Mouse (Mus musculus): ENCODE data around the gene Cdk20. TPM values are rescaled to one million over a fixed set of nuclear protein-coding genes. Genes with fewer than 3 reads are reported as not detected.
"Not testable (repeated sequence)": the region's sequence is repeated elsewhere in the genome, so short reads cannot be mapped to it uniquely, and the experiment has no call there.

Cdk20 gene
- polyA plus RNA-seq, 1 experiment = 9.6 TPM

- H3K36me3 ChIP-seq (replicated peaks; ENCODE audit: low read length) = no peaks in the 10 kb centered on the region
- H3K27me3 ChIP-seq (replicated peaks) = no peaks in the 10 kb centered on the region
- H3K4me3 ChIP-seq (replicated peaks) = no peak overlapping the region
- TF ChIP-seq FLI1 (IDR thresholded peaks at IDR 0.05; ENCODE audit: low read length) = no peak
- no peak for TF ChIP-seq GATA1 (IDR thresholded peaks at IDR 0.05; ENCODE audit: borderline replicate concordance, low read length)
- peaks cover 35% of the 10 kb centered on the region for H3K4me1 ChIP-seq
- no peaks in the 10 kb centered on the region for H3K9me3 ChIP-seq
Measured at GRCm38 (mm10) chr13:64440592-64440991, 8.5 kb downstream of the Cdk20 start.

- no peaks in the 10 kb centered on the region for H3K27me3 ChIP-seq (replicated peaks)
- H3K36me3 ChIP-seq (replicated peaks; ENCODE audit: low read length) = no peaks in the 10 kb centered on the region
- no peaks in the 10 kb centered on the region for H3K9me3 ChIP-seq
- peaks cover 37% of the 10 kb centered on the region for H3K4me1 ChIP-seq
- TF ChIP-seq GATA1 (IDR thresholded peaks at IDR 0.05; ENCODE audit: borderline replicate concordance, low read length) = no peak
- TF ChIP-seq FLI1 (IDR thresholded peaks at IDR 0.05; ENCODE audit: low read length) = no peak
- H3K4me3 ChIP-seq (replicated peaks) = no peak overlapping the region
Measured at GRCm38 (mm10) chr13:64443263-64443894, 11.3 kb downstream of the Cdk20 start.

- Histone ChIP-seq H3K27me3 (replicated peaks) (no peaks in the 10 kb centered on the region), H3K4me3 (replicated peaks) (no peak overlapping the region), H3K4me1 (peaks cover 18% of the 10 kb centered on the region), H3K9me3 (no peaks in the 10 kb centered on the region), H3K36me3 (replicated peaks; ENCODE audit: low read length) (no peaks in the 10 kb centered on the region)
- no peak for TF ChIP-seq FLI1 (IDR thresholded peaks at IDR 0.05; ENCODE audit: low read length)
- no peak for TF ChIP-seq GATA1 (IDR thresholded peaks at IDR 0.05; ENCODE audit: borderline replicate concordance, low read length)
Measured at GRCm38 (mm10) chr13:64445254-64445920, 13.3 kb downstream of the Cdk20 start.

GRCm38 (mm10) chr13:64447947-64448346 lies 15.8 kb downstream of the Cdk20 start:
- Histone ChIP-seq H3K27me3 (replicated peaks) (no peaks in the 10 kb centered on the region), H3K4me3 (replicated peaks) (no peak overlapping the region), H3K36me3 (replicated peaks; ENCODE audit: low read length) (no peaks in the 10 kb centered on the region), H3K4me1 (peaks cover 8% of the 10 kb centered on the region), H3K9me3 (no peaks in the 10 kb centered on the region)
- TF ChIP-seq GATA1 (IDR thresholded peaks at IDR 0.05; ENCODE audit: borderline replicate concordance, low read length) (no peak), FLI1 (IDR thresholded peaks at IDR 0.05; ENCODE audit: low read length) (no peak)

- H3K27me3 ChIP-seq (replicated peaks) = no peaks in the 10 kb centered on the region
- H3K9me3 ChIP-seq = no peaks in the 10 kb centered on the region
- H3K4me3 ChIP-seq (replicated peaks) = no peak overlapping the region
- peaks cover 8% of the 10 kb centered on the region for H3K4me1 ChIP-seq
- no peaks in the 10 kb centered on the region for H3K36me3 ChIP-seq (replicated peaks; ENCODE audit: low read length)
- TF ChIP-seq GATA1 (IDR thresholded peaks at IDR 0.05; ENCODE audit: borderline replicate concordance, low read length) (no peak), FLI1 (IDR thresholded peaks at IDR 0.05; ENCODE audit: low read length) (no peak)
Measured at GRCm38 (mm10) chr13:64448729-64449128, 16.6 kb downstream of the Cdk20 start.

GRCm38 (mm10) chr13:64450001-64450794 lies 18.1 kb downstream of the Cdk20 start:
- Histone ChIP-seq H3K36me3 (replicated peaks; ENCODE audit: low read length) (no peaks in the 10 kb centered on the region), H3K4me1 (peaks cover 6% of the 10 kb centered on the region), H3K27me3 (replicated peaks) (no peaks in the 10 kb centered on the region), H3K9me3 (no peaks in the 10 kb centered on the region), H3K4me3 (replicated peaks) (no peak overlapping the region)
- TF ChIP-seq FLI1 (IDR thresholded peaks at IDR 0.05; ENCODE audit: low read length) = no peak
- no peak for TF ChIP-seq GATA1 (IDR thresholded peaks at IDR 0.05; ENCODE audit: borderline replicate concordance, low read length)

- H3K9me3 ChIP-seq = peaks cover 12% of the 10 kb centered on the region
- H3K27me3 ChIP-seq (replicated peaks); H3K36me3 ChIP-seq (replicated peaks; ENCODE audit: low read length); H3K4me3 ChIP-seq (replicated peaks); H3K4me1 ChIP-seq: not testable (repeated sequence)
Measured at GRCm38 (mm10) chr13:64457225-64457978, 25.3 kb downstream of the Cdk20 start.

- H3K4me1 ChIP-seq = peaks cover 4% of the 10 kb centered on the region; the same call in 1 of the 2 replicates
Measured at GRCm38 (mm10) chr13:64458181-64458580, 26.1 kb downstream of the Cdk20 start.

GRCm38 (mm10) chr13:64462581-64462980 lies 30.5 kb downstream of the Cdk20 start:
- Histone ChIP-seq H3K9me3 (peaks cover 26% of the 10 kb centered on the region), H3K4me3 (replicated peaks) (no peak overlapping the region), H3K36me3 (replicated peaks; ENCODE audit: low read length) (no peaks in the 10 kb centered on the region), H3K27me3 (replicated peaks) (no peaks in the 10 kb centered on the region), H3K4me1 (no peaks in the 10 kb centered on the region)
- TF ChIP-seq GATA1 (IDR thresholded peaks at IDR 0.05; ENCODE audit: borderline replicate concordance, low read length) (no peak), FLI1 (IDR thresholded peaks at IDR 0.05; ENCODE audit: low read length) (no peak)

More at GRCm38 (mm10) chr13:64458181-64458580, 26.1 kb downstream of the Cdk20 start:
- H3K27me3 ChIP-seq (replicated peaks) = no peaks in the 10 kb centered on the region
- H3K4me3 ChIP-seq (replicated peaks) = no peak overlapping the region
- no peaks in the 10 kb centered on the region for H3K36me3 ChIP-seq (replicated peaks; ENCODE audit: low read length)
- TF ChIP-seq FLI1 (IDR thresholded peaks at IDR 0.05; ENCODE audit: low read length) = no peak
- TF ChIP-seq GATA1 (IDR thresholded peaks at IDR 0.05; ENCODE audit: borderline replicate concordance, low read length) = no peak
- H3K9me3 ChIP-seq = peaks cover 19% of the 10 kb centered on the region
